Mouse (Mus musculus): ENCODE measurements around the gene Mafb.

The Mafb gene

GRCm38 (mm10) chr2:160327167-160327566 is 39.7 kb downstream of the Mafb start:
- in situ Hi-C loops (cut with MboI), result no loop called here

GRCm38 (mm10) chr2:160325105-160325644 is 41.7 kb downstream of the Mafb start:
- in situ Hi-C loops (cut with MboI), result no loop called here

GRCm38 (mm10) chr2:160321829-160322228 is 45.0 kb downstream of the Mafb start:
- in situ Hi-C loops (cut with MboI), result no loop called here

GRCm38 (mm10) chr2:160318255-160318654 is 48.6 kb downstream of the Mafb start:
- in situ Hi-C loops (cut with MboI), result no loop called here

All from mature B cell (primary cell).